Mouse (Mus musculus) limb, embryonic 14.5 days (tissue): Measurements from ENCODE around the gene Urah. TPM values are rescaled to one million over a fixed set of nuclear protein-coding genes. Genes with fewer than 3 reads are reported as not detected.

Experiments
- ATAC-seq: fragments of 200-750 bp; cut with Nextera tagmentation; 2 replicates; pipeline ENCODE4 v1.8.0; 2017; ENCODE audit warnings: low read depth, moderate number of reproducible peaks, moderate TSS enrichment; ENCODE audit not compliant: low FRiP score
- DNase-seq: peaks from one replicate; pipeline ENCODE4 v3.0.0-alpha.2; 2015; ENCODE audit warnings: low spot score
- H3K27ac ChIP-seq: fragments of 300-500 bp; sonication (generic); replicated peaks from 2 replicates; pipeline ENCODE4 v1.5.1; 2014; ENCODE audit warnings: low read depth, mild to moderate bottlenecking, low read length, moderate library complexity, mixed read lengths
- H3K27me3 ChIP-seq: fragments of 300-500 bp; sonication (generic); 2 replicates; pipeline ENCODE4 v1.6.1; 2014; ENCODE audit warnings: low read length, mixed read lengths; ENCODE audit not compliant: control insufficient read depth, insufficient read depth
- H3K36me3 ChIP-seq: fragments of 300-500 bp; sonication (generic); 2 replicates; pipeline ENCODE4 v1.6.1; 2014; ENCODE audit warnings: mild to moderate bottlenecking, low read length, moderate library complexity, mixed read lengths; ENCODE audit not compliant: control insufficient read depth, insufficient read depth
- H3K4me1 ChIP-seq: fragments of 300-500 bp; sonication (generic); 2 replicates; pipeline ENCODE4 v1.6.1; 2014; ENCODE audit warnings: antibody characterized with exemption, low read length, mixed read lengths; ENCODE audit not compliant: control insufficient read depth, insufficient read depth
- H3K4me2 ChIP-seq: fragments of 300-500 bp; sonication (generic); replicated peaks from 2 replicates; pipeline ENCODE4 v1.6.1; 2014; ENCODE audit warnings: low read depth, mild to moderate bottlenecking, low read length, moderate library complexity; ENCODE audit not compliant: severe bottlenecking
- H3K4me3 ChIP-seq: fragments of 300-500 bp; sonication (generic); replicated peaks from 2 replicates; pipeline ENCODE4 v1.5.1; 2014; ENCODE audit warnings: low read length
- H3K9ac ChIP-seq: fragments of 300-500 bp; sonication (generic); 2 replicates; pipeline ENCODE4 v1.6.1; 2014; ENCODE audit warnings: mild to moderate bottlenecking, low read depth, low read length, moderate library complexity; ENCODE audit not compliant: severe bottlenecking
- H3K9me3 ChIP-seq: fragments of 300-500 bp; sonication (generic); 2 replicates; pipeline ENCODE4 v1.6.1; 2016; ENCODE audit warnings: low read length; ENCODE audit not compliant: control insufficient read depth
- POLR2A ChIP-seq: fragments of 200-500 bp; IDR thresholded peaks from 2 replicates; pipeline ENCODE4 v1.8.0; 2012; ENCODE audit warnings: inconsistent platforms, mild to moderate bottlenecking, moderate library complexity, borderline replicate concordance; ENCODE audit not compliant: insufficient read depth, insufficient read length; ENCODE audit errors: extremely low read depth
- WGBS: fragments of 180-500 bp; shearing (Covaris S2); extraction: QIAGEN DNeasy Blood & Tissue Kit; methylation state at CpG from one replicate; pipeline ENCODE4 v1.1.7; 2014; 5-methylcytosine and 5-hydroxymethylcytosine counted together
- polyA plus RNA-seq, 2 experiments: library from polyadenylated mRNA; depleted of rRNA in 1 of 2; stranded (reverse) in 1 of 2; unstranded in 1 of 2; fragments of >200 nt; fragmentation: Nextera tagmentation in 1 of 2; extraction: Ambion mirVana in 1 of 2; gene quantifications; 2 replicates each; pipeline versions ENCODE4 v1.2.1 to v1.2.3; 2012 to 2014

The Urah gene
- polyA plus RNA-seq, 2 experiments: 2.5 to 9.0 TPM

DNA sequence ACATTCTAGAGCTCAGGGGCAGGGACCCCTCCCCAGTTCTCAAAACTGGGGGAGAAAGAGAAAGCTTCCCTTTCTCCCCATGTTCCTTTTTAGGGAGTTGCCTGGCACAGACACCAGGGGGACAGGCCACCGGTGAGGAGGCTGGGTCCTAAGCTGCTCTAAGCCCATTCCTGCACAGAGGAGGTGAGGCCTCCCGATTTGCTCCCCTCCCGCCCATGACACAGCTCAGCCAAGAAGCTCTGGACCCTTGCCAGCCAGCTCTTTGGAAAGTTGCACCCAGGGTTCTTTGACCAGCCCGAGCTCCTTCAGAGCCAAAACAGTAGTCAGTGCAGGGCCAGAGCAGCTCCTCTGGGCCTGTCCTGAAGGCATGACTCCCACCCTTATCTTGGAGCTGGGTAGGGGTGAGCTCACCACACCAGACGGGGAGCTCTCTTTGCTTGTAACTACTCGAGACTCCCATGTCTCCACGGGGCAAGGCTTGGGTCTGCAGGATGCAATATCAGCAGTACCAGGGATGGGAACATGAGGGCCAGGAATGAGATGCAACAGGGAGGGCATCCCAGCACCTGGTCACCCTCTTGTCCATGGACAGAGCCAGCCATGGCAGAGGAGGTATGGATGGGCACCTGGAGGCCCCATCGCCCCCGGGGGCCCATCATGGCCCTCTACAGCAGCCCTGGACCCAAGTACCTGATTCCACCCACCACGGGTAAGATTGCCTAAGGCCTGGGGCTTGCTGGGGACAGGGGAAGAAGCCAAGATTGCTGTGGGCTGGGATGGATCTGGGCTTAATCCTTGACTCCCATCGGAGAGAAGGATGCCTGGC, 13.2 kb downstream of the Urah start, which contains the start of gene Odf3:
Gene Odf3, plus strand, starts transcription at position 51 of the 826 bp plus-strand sequence.
- DNase-seq: peak; percentile 45
- no peaks in the 10 kb centered on the region for H3K9me3 ChIP-seq
- no peaks in the 10 kb centered on the region for H3K4me1 ChIP-seq

DNA sequence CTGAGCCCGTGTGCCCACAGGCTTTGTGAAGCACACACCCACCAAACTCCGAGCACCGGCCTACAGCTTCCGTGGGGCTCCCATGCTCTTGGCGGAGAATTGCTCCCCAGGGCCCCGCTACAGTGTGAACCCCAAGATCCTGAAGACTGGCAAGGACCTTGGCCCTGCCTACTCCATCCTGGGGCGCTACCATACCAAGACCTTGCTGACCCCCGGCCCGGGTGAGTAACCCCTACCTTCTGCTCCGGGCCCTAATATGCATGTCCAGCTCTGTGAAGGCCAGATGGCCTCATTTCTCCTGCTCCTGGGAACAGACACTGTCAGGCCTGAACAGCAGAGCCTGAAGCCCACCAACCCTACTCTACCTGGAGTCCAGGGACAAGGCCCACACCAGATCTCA, 13.8 kb downstream of the Urah start:
- Histone ChIP-seq H3K9me3 (no peaks in the 10 kb centered on the region), H3K4me3 (no peak overlapping the region), H3K4me1 (no peaks in the 10 kb centered on the region), H3K4me2 (no peak overlapping the region), H3K27ac (no peak overlapping the region), H3K36me3 (peaks cover 31% of the 10 kb centered on the region), H3K9ac (no peak overlapping the region), H3K27me3 (no peaks in the 10 kb centered on the region)
- ATAC-seq (no peak), DNase-seq (no peak)
- no peak for TF ChIP-seq POLR2A
- WGBS: 86% methylated on average over 10 of the region's 10 CpGs

More for the DNA sequence above, 13.2 kb downstream of the Urah start, which contains the start of gene Odf3:
- H3K4me3 ChIP-seq: no peak within 1 kb of the TSS
- no peak within 1 kb of the TSS for H3K27ac ChIP-seq
- no peak for ATAC-seq
- H3K4me2 ChIP-seq: no peak within 1 kb of the TSS
- peaks cover 24% of the 10 kb centered on the region for H3K36me3 ChIP-seq
- no peaks in the 10 kb centered on the region for H3K27me3 ChIP-seq
- H3K9ac ChIP-seq: no peak within 1 kb of the TSS
- WGBS: 68% methylated on average over 11 of the region's 11 CpGs
- TF ChIP-seq POLR2A: no peak

DNA sequence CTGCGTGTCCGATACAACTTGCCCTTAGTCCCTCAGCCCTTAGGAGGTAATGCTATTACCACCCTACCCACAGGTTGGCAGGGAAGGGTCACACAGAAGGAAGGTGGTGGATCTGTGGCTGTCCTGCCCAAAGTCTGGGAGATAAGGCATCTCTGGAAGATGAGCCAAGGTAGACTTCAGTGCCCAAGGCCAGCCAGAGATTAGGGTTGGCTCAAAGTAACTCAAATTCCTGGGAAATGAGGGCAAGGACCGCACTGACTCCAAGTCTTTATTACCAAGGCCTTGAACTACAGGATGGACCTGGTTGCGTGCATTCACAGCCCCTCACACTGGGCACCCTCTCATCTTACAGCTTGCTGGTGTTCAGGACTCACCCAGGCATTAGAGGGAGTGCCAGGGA, 17.1 kb downstream of the Urah start:
- H3K36me3 ChIP-seq: peaks cover 42% of the 10 kb centered on the region
- no peak overlapping the region for H3K9ac ChIP-seq
- no peak overlapping the region for H3K4me2 ChIP-seq
- TF ChIP-seq POLR2A: no peak
- 95% methylated on average over 4 of the region's 4 CpGs for whole genome bisulfite sequencing
- DNase-seq: no peak
- H3K27ac ChIP-seq: no peak overlapping the region
- no peak overlapping the region for H3K4me3 ChIP-seq
- no peaks in the 10 kb centered on the region for H3K27me3 ChIP-seq
- H3K4me1 ChIP-seq: peaks cover 6% of the 10 kb centered on the region
- no peaks in the 10 kb centered on the region for H3K9me3 ChIP-seq
- ATAC-seq: no peak

DNA sequence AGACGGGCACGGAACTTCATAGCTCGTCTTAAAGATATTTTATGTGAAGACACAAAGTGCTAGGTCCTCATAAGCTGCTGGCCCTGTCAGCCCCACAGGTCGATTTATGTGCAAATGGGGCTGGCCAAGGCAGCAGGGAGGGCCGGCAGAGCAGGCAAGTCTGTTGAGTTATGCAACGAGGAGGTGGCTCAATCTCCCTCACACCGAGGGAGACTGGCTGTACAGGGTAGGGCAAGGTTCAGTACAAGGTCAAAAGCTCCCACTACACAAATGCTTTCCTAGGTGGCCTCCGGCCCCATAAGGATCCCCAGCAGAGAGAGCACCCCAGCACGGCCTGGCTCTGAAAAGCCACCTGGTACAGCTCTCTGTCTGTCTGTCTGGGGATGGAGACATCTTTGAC, 18.6 kb downstream of the Urah start:
- no peak for ATAC-seq
- 85% methylated on average over 9 of the region's 9 CpGs for WGBS
- no peaks in the 10 kb centered on the region for H3K9me3 ChIP-seq
- H3K36me3 ChIP-seq: peaks cover 42% of the 10 kb centered on the region
- no peak overlapping the region for H3K4me3 ChIP-seq
- no peaks in the 10 kb centered on the region for H3K27me3 ChIP-seq
- TF ChIP-seq POLR2A: no peak
- H3K4me2 ChIP-seq: no peak overlapping the region
- no peak for DNase-seq
- no peak overlapping the region for H3K27ac ChIP-seq
- H3K4me1 ChIP-seq: peaks cover 14% of the 10 kb centered on the region
- H3K9ac ChIP-seq: no peak overlapping the region

DNA sequence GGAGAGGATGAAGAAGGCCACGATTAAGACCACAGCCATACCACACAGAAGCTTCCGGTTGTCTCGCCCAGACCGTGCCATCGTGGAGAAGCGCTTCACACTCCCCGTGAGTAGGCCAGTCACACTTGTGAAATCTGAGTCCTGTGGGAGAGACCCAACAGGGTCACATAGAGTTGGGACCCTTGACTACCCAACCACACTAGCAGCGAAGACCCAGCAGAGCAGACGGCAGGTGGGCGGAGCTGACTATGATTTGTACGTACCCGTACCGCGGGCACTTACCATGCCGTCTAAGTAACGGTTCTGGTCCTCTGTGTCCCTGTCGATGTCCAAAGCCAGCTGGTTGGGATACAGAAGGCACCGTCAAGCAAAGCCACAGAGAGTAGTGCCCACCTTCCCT, 19.7 kb downstream of the Urah start:
- peaks cover 19% of the 10 kb centered on the region for H3K4me1 ChIP-seq
- no peak for TF ChIP-seq POLR2A
- no peak overlapping the region; the same call in 1 of the 2 replicates for H3K4me3 ChIP-seq
- peaks cover 50% of the 10 kb centered on the region for H3K36me3 ChIP-seq
- ATAC-seq (no peak), DNase-seq (no peak)
- H3K27me3 ChIP-seq: no peaks in the 10 kb centered on the region
- H3K27ac ChIP-seq: no peak overlapping the region
- H3K9ac ChIP-seq: no peak overlapping the region
- WGBS: 94% methylated on average over 18 of the region's 18 CpGs
- no peaks in the 10 kb centered on the region for H3K9me3 ChIP-seq
- H3K4me2 ChIP-seq: peak overlapping the region; percentile 98; the same call in 1 of the 2 replicates
